ENCODE assay signal across 12 mouse cellular contexts in genomic region chr5:115483385-115483784, GRCm38 (mm10). TPM values are rescaled to one million over a fixed set of nuclear protein-coding genes. Genes with fewer than 3 reads are reported as not detected.
DNase-seq lines count a peak whose midpoint lies in the region; ATAC-seq and TF ChIP-seq lines count a peak whose summit lies in the region.
"Had no signal": no experiment of that assay in that cellular context is flagged by ENCODE, and none has a peak within 500 bp of the region (broad histone marks: within the 10 kb centered on the region; RNA-seq: fewer than 3 reads in every experiment).

No protein-coding gene starts in this region.

- ATAC-seq in hindbrain, embryonic 15.5 days (ENCODE audit: low FRiP score, low read depth), result no peak
- ATAC-seq in neural tube, embryonic 13.5 days (ENCODE audit: low read depth), result no peak

- H3K4me3 ChIP-seq in left cerebral cortex, adult 2 months, result peak overlapping the region; percentile 56
- no peak overlapping the region for H3K4me3 ChIP-seq in hindbrain, embryonic 15.5 days
- H3K4me3 ChIP-seq in neural tube, embryonic 13.5 days, result 0 out of 2 replicates have a peak overlapping the region, but pooled peaks have one; percentile 13

- WGBS in hindbrain, embryonic 15.5 days, result 36% methylated on average over 6 of the region's 6 CpGs
- WGBS in neural tube, embryonic 13.5 days, result 31% methylated on average over 6 of the region's 6 CpGs

- peaks cover 29% of the 10 kb centered on the region for H3K4me1 ChIP-seq in hindbrain, embryonic 15.5 days (replicated peaks)
- H3K4me1 ChIP-seq in neural tube, embryonic 13.5 days (replicated peaks), result peaks cover 32% of the 10 kb centered on the region

- peak overlapping the region; percentile 60 for H3K4me2 ChIP-seq in hindbrain, embryonic 15.5 days
- H3K4me2 ChIP-seq in neural tube, embryonic 13.5 days, result peak overlapping the region; percentile 59

- peaks cover 2% of the 10 kb centered on the region; the same call in 1 of the 2 replicates for H3K36me3 ChIP-seq in hindbrain, embryonic 15.5 days
- peaks cover 5% of the 10 kb centered on the region for H3K36me3 ChIP-seq in neural tube, embryonic 13.5 days

- no peaks in the 10 kb centered on the region for H3K9me3 ChIP-seq in hindbrain, embryonic 15.5 days
- no peaks in the 10 kb centered on the region for H3K9me3 ChIP-seq in neural tube, embryonic 13.5 days

- peak; percentile 23 for TF ChIP-seq CTCF in left cerebral cortex, adult 2 months (IDR thresholded peaks at IDR 0.05)

- intact Hi-C loops in left cerebral cortex, adult 2 months (cut with DNase I), result no loop called here

- H3K27ac ChIP-seq in left cerebral cortex, adult 2 months, result no peak overlapping the region
- H3K27ac ChIP-seq in hindbrain, embryonic 15.5 days (replicated peaks), result no peak overlapping the region
- H3K27ac ChIP-seq in neural tube, embryonic 13.5 days (replicated peaks), result no peak overlapping the region

- H3K27me3 ChIP-seq in hindbrain, embryonic 15.5 days, result no peaks in the 10 kb centered on the region
- peaks cover 12% of the 10 kb centered on the region for H3K27me3 ChIP-seq in neural tube, embryonic 13.5 days

- no peak overlapping the region for H3K9ac ChIP-seq in hindbrain, embryonic 15.5 days
- no peak overlapping the region; the same call in 1 of the 2 replicates for H3K9ac ChIP-seq in neural tube, embryonic 13.5 days

- peak; percentile 33 for DNase-seq in cerebellum, adult 9-11 months
- no peak for DNase-seq in cerebellum, adult 11 months
- no peak for DNase-seq in left cerebral cortex, adult 2 months (ENCODE audit: extremely low spot score in 1 of 2, low spot score in 2 of 2)
- DNase-seq in left cerebral cortex, adult 8-10 months (ENCODE audit: low spot score in 2 of 2), result no peak
- no peak for DNase-seq in embryo, embryonic 10.5 days (ENCODE audit: low spot score)
- no peak for DNase-seq in gastrocnemius, adult 18-20 months (ENCODE audit: low spot score)
- DNase-seq: kidney, postnatal 4 days had no signal

RNA-seq across cellular contexts. Expression of gene Sirt4, which starts 1.1 kb away (rescaled TPM):
- 10 to 100 TPM; 40.7 to 43.5 TPM for total RNA-seq in left cerebral cortex, adult 2 months (2021)
- total RNA-seq in left cerebral cortex, adult 8-10 months (2022), result 10 to 100 TPM; 27.1 to 38.6 (median 33.1) TPM
- 27.3 and 32.2 TPM in 2 replicates for polyA plus RNA-seq in hindbrain, embryonic 15.5 days (2015; fragmentation: Nextera tagmentation; extraction: Ambion mirVana)
- polyA plus RNA-seq in neural tube, embryonic 13.5 days (2015; fragmentation: Nextera tagmentation; extraction: Ambion mirVana), result 26.8 and 33.0 TPM in 2 replicates
- 10 to 100 TPM; 14.8 to 16.5 TPM for total RNA-seq in gastrocnemius, adult 18-20 months (2021)

RNA-seq across cellular contexts. Expression of gene Pla2g1b, which starts 17.3 kb away (rescaled TPM):
- not detected for total RNA-seq in left cerebral cortex, adult 2 months (2021)
- total RNA-seq in left cerebral cortex, adult 8-10 months (2022), result not detected
- polyA plus RNA-seq in hindbrain, embryonic 15.5 days (2015; fragmentation: Nextera tagmentation; extraction: Ambion mirVana), result 0.54 TPM in 1 of 2 replicates, not detected in the other
- 0.95 TPM in 1 of 2 replicates, not detected in the other for polyA plus RNA-seq in neural tube, embryonic 13.5 days (2015; fragmentation: Nextera tagmentation; extraction: Ambion mirVana)
- not detected for total RNA-seq in gastrocnemius, adult 18-20 months (2021)
- total RNA-seq: neutrophil, adult 5-6 weeks had no signal
- polyA plus RNA-seq: heart, postnatal 0 days; liver, embryonic 16.5 days had no signal

RNA-seq across cellular contexts. Expression of gene Pxn, which starts 23.1 kb away (rescaled TPM):
- total RNA-seq in left cerebral cortex, adult 2 months (2021), result 10 to 100 TPM; 22.8 to 25.7 TPM
- total RNA-seq in left cerebral cortex, adult 8-10 months (2022), result 10 to 100 TPM; 18.3 to 27.8 (median 22.9) TPM
- polyA plus RNA-seq in hindbrain, embryonic 15.5 days (2015; fragmentation: Nextera tagmentation; extraction: Ambion mirVana), result 22.0 and 24.3 TPM in 2 replicates
- polyA plus RNA-seq in neural tube, embryonic 13.5 days (2015; fragmentation: Nextera tagmentation; extraction: Ambion mirVana), result 26.5 and 26.6 TPM in 2 replicates
- total RNA-seq in gastrocnemius, adult 18-20 months (2021), result 10 to 100 TPM; 87.2 to 94.2 TPM

RNA-seq across cellular contexts. Expression of gene Msi1, which starts 54.0 kb away (rescaled TPM):
- 10 to 100 TPM; 46.1 to 51.8 TPM for total RNA-seq in left cerebral cortex, adult 2 months (2021)
- total RNA-seq in left cerebral cortex, adult 8-10 months (2022), result 10 to 100 TPM; 43.2 to 58.9 (median 51.0) TPM
- polyA plus RNA-seq in hindbrain, embryonic 15.5 days (2015; fragmentation: Nextera tagmentation; extraction: Ambion mirVana), result 59.9 and 60.3 TPM in 2 replicates
- polyA plus RNA-seq in neural tube, embryonic 13.5 days (2015; fragmentation: Nextera tagmentation; extraction: Ambion mirVana), result 66.5 and 66.7 TPM in 2 replicates
- under 1 TPM in 1 of 2 experiments, not detected in 1; 0.57 TPM for total RNA-seq in gastrocnemius, adult 18-20 months (2021)
- total RNA-seq: neutrophil, adult 5-6 weeks had no signal
